In genomic region chr2:161265211-161265610, GRCm38 (mm10) we compare ENCODE assay signal across 13 mouse cellular contexts.
DNase-seq lines count a peak whose midpoint lies in the region; ATAC-seq lines count a peak whose summit lies in the region.
"Had no signal": no experiment of that assay in that cellular context is flagged by ENCODE, and none has a peak within 500 bp of the region (broad histone marks: within the 10 kb centered on the region; RNA-seq: fewer than 3 reads in every experiment).

No protein-coding gene starts in this region.

- H3K9me3 ChIP-seq in kidney, embryonic 15.5 days (replicated peaks): no peaks in the 10 kb centered on the region
- no peaks in the 10 kb centered on the region for H3K9me3 ChIP-seq in embryonic facial prominence, embryonic 14.5 days (ENCODE audit: control insufficient read depth, low read length)
- no peaks in the 10 kb centered on the region for H3K9me3 ChIP-seq in intestine, embryonic 15.5 days

- WGBS in kidney, embryonic 15.5 days: 68% methylated on average over 8 of the region's 8 CpGs
- 66% methylated on average over 8 of the region's 8 CpGs for WGBS in embryonic facial prominence, embryonic 14.5 days
- 78% methylated on average over 8 of the region's 8 CpGs for WGBS in intestine, embryonic 15.5 days

- H3K9ac ChIP-seq in kidney, embryonic 15.5 days: no peak overlapping the region
- H3K9ac ChIP-seq in embryonic facial prominence, embryonic 14.5 days (ENCODE audit: low read depth, low read length): no peak overlapping the region
- no peak overlapping the region for H3K9ac ChIP-seq in intestine, embryonic 15.5 days

- H3K27ac ChIP-seq in kidney, embryonic 15.5 days: no peak overlapping the region
- H3K27ac ChIP-seq in embryonic facial prominence, embryonic 14.5 days (replicated peaks; ENCODE audit: low read depth, low read length): no peak overlapping the region
- H3K27ac ChIP-seq in intestine, embryonic 15.5 days: no peak overlapping the region

- peak; percentile 19 for DNase-seq in kidney, adult 18-20 months
- DNase-seq in Muller cell, postnatal 12 days (ENCODE audit: inconsistent ontology term): peak; percentile 41
- peak; percentile 45 for DNase-seq in embryonic facial prominence, embryonic 14.5 days (ENCODE audit: low spot score)
- peak; percentile 14 to 38 for DNase-seq in kidney, postnatal 36 days
- DNase-seq in lung, postnatal 14 days: no peak
- no peak for DNase-seq in heart, adult 9 months (ENCODE audit: low spot score in 2 of 2)
- DNase-seq: cerebellum, postnatal 25 days; gastrocnemius, postnatal 14 days; heart, postnatal 10 days; lung, postnatal 4 days had no signal

- H3K4me3 ChIP-seq in kidney, embryonic 15.5 days (replicated peaks): no peak overlapping the region
- H3K4me3 ChIP-seq in embryonic facial prominence, embryonic 14.5 days (ENCODE audit: low read depth, low read length): no peak overlapping the region
- H3K4me3 ChIP-seq in intestine, embryonic 15.5 days (replicated peaks): no peak overlapping the region

- no peaks in the 10 kb centered on the region for H3K36me3 ChIP-seq in kidney, embryonic 15.5 days
- no peaks in the 10 kb centered on the region for H3K36me3 ChIP-seq in embryonic facial prominence, embryonic 14.5 days (ENCODE audit: control insufficient read depth, insufficient read depth, low read length)
- H3K36me3 ChIP-seq in intestine, embryonic 15.5 days: no peaks in the 10 kb centered on the region

- H3K4me1 ChIP-seq in kidney, embryonic 15.5 days: no peaks in the 10 kb centered on the region
- H3K4me1 ChIP-seq in embryonic facial prominence, embryonic 14.5 days (ENCODE audit: control insufficient read depth, insufficient read depth, low read length): peaks cover 7% of the 10 kb centered on the region; the same call in 1 of the 2 replicates
- H3K4me1 ChIP-seq in intestine, embryonic 15.5 days (replicated peaks): no peaks in the 10 kb centered on the region

- H3K27me3 ChIP-seq in kidney, embryonic 15.5 days: no peaks in the 10 kb centered on the region
- no peaks in the 10 kb centered on the region; the same call in 1 of the 2 replicates for H3K27me3 ChIP-seq in embryonic facial prominence, embryonic 14.5 days (replicated peaks; ENCODE audit: control insufficient read depth, insufficient read depth, low read length)
- no peaks in the 10 kb centered on the region for H3K27me3 ChIP-seq in intestine, embryonic 15.5 days (replicated peaks)

- H3K4me2 ChIP-seq in kidney, embryonic 15.5 days: no peak overlapping the region
- no peak overlapping the region for H3K4me2 ChIP-seq in embryonic facial prominence, embryonic 14.5 days (ENCODE audit: low read depth, low read length)
- no peak overlapping the region for H3K4me2 ChIP-seq in intestine, embryonic 15.5 days (replicated peaks)
- H3K4me2 ChIP-seq: liver, embryonic 11.5 days had no signal

- ATAC-seq in kidney, embryonic 15.5 days (replicated peaks; ENCODE audit: low FRiP score): no peak
- ATAC-seq in embryonic facial prominence, embryonic 14.5 days (ENCODE audit: low read depth): peak; percentile 45; the same call in 1 of the 2 replicates
- ATAC-seq in intestine, embryonic 15.5 days: no peak

Comparison
In these comparisons a context has a peak if more than half of its experiments do, and no peak if none do; other contexts are left out.
1. DNase-seq: peak in kidney, adult 18-20 months (single experiment), Muller cell, postnatal 12 days (single experiment), embryonic facial prominence, embryonic 14.5 days (single experiment) and kidney, postnatal 36 days (2 of 2); none in lung, postnatal 14 days (single experiment) and heart, adult 9 months (0 of 2).